Mouse (Mus musculus) lung, adult 2 months (tissue): ENCODE data around the gene Psme4. TPM values are rescaled to one million over a fixed set of nuclear protein-coding genes. Genes with fewer than 3 reads are reported as not detected.

ENCODE experiments used
- DNase-seq: peaks from one replicate; pipeline ENCODE4 v3.0.0; 2022
- H3K4me1 ChIP-seq: fragments of 200-500 bp; 2 replicates; pipeline ENCODE4 v1.6.1; 2011; ENCODE audit warnings: low read length; ENCODE audit not compliant: control insufficient read depth, insufficient read depth
- H3K4me3 ChIP-seq: fragments of 200-500 bp; replicated peaks from 2 replicates; pipeline ENCODE3; 2011; ENCODE audit warnings: low read depth, mild to moderate bottlenecking, control low read depth, low read length; ENCODE audit errors: extremely low read depth
- CTCF ChIP-seq: fragments of 200-500 bp; IDR thresholded peaks from 2 replicates; pipeline ENCODE4 v1.5.1; 2011; ENCODE audit warnings: mild to moderate bottlenecking, low read length, control low read depth; ENCODE audit not compliant: insufficient read depth
- POLR2A ChIP-seq: fragments of 200-500 bp; IDR thresholded peaks from 2 replicates; pipeline ENCODE4 v1.6.1; 2011; ENCODE audit warnings: low read depth, mild to moderate bottlenecking, control low read depth, low read length, borderline replicate concordance; ENCODE audit errors: extremely low read depth
- WGBS: fragments of 180-500 bp; shearing (Covaris S2); methylation state at CpG from one replicate; pipeline ENCODE4 v1.1.7; 2018; 5-methylcytosine and 5-hydroxymethylcytosine counted together
- polyA plus RNA-seq: library from polyadenylated mRNA; depleted of rRNA; stranded (reverse); fragments of >200 nt; gene quantifications from 2 replicates; pipeline ENCODE4 v1.2.3, GENCODE M21; 2012

Psme4 gene
- polyA plus RNA-seq, 1 experiment, result 11.1 TPM

- TF ChIP-seq POLR2A, result no peak
- no peak for TF ChIP-seq CTCF
Measured at GRCm38 (mm10) chr11:30781612-30782011, 10.1 kb downstream of the Psme4 start.

GRCm38 (mm10) chr11:30785497-30785896 lies 14.0 kb downstream of the Psme4 start:
- no peak overlapping the region for H3K4me3 ChIP-seq
- no peak for DNase-seq
- peaks cover 2% of the 10 kb centered on the region; the same call in 1 of the 2 replicates for H3K4me1 ChIP-seq
- TF ChIP-seq POLR2A (no peak), CTCF (no peak)
- 72% methylated on average over 3 of the region's 3 CpGs for WGBS

More at GRCm38 (mm10) chr11:30781612-30782011, 10.1 kb downstream of the Psme4 start:
- Histone ChIP-seq H3K4me3 (no peak overlapping the region), H3K4me1 (peaks cover 2% of the 10 kb centered on the region)
- 89% methylated on average over 1 of the region's 1 CpGs for WGBS
- DNase-seq, result no peak

- 64% methylated on average over 7 of the region's 7 CpGs for WGBS
- TF ChIP-seq CTCF (no peak), POLR2A (no peak)
- H3K4me3 ChIP-seq, result no peak overlapping the region
- peaks cover 2% of the 10 kb centered on the region; the same call in 1 of the 2 replicates for H3K4me1 ChIP-seq
- no peak for DNase-seq
Measured at GRCm38 (mm10) chr11:30786230-30786983, 14.9 kb downstream of the Psme4 start.

GRCm38 (mm10) chr11:30792680-30793079 lies 21.2 kb downstream of the Psme4 start:
- WGBS, result 77% methylated on average over 7 of the region's 7 CpGs
- TF ChIP-seq CTCF, result no peak
- H3K4me1 ChIP-seq, result no peaks in the 10 kb centered on the region
- no peak overlapping the region for H3K4me3 ChIP-seq
- DNase-seq, result no peak

- H3K4me1 ChIP-seq, result no peaks in the 10 kb centered on the region
- DNase-seq, result no peak
- TF ChIP-seq CTCF, result no peak
- no peak for TF ChIP-seq POLR2A
- 64% methylated on average over 1 of the region's 1 CpGs for WGBS
- H3K4me3 ChIP-seq, result no peak overlapping the region
Measured at GRCm38 (mm10) chr11:30793753-30794152, 22.2 kb downstream of the Psme4 start.

GRCm38 (mm10) chr11:30797236-30797635 lies 25.7 kb downstream of the Psme4 start:
- no peak for DNase-seq
- Histone ChIP-seq H3K4me1 (no peaks in the 10 kb centered on the region), H3K4me3 (no peak overlapping the region)
- WGBS, result 51% methylated on average over 2 of the region's 2 CpGs
- TF ChIP-seq CTCF, result no peak
- no peak for TF ChIP-seq POLR2A

- no peaks in the 10 kb centered on the region for H3K4me1 ChIP-seq
- peak; percentile 83 for TF ChIP-seq CTCF
- TF ChIP-seq POLR2A, result no peak
- 78% methylated on average over 1 of the region's 1 CpGs for WGBS
- H3K4me3 ChIP-seq, result no peak overlapping the region
- DNase-seq, result no peak
Measured at GRCm38 (mm10) chr11:30799496-30799895, 28.0 kb downstream of the Psme4 start.

- TF ChIP-seq POLR2A (no peak), CTCF (no peak)
- Histone ChIP-seq H3K4me1 (no peaks in the 10 kb centered on the region), H3K4me3 (no peak overlapping the region)
- no peak for DNase-seq
Measured at GRCm38 (mm10) chr11:30800091-30800490, 28.6 kb downstream of the Psme4 start.

- TF ChIP-seq POLR2A (no peak), CTCF (no peak)
- 77% methylated on average over 1 of the region's 1 CpGs for WGBS
- DNase-seq, result no peak
- Histone ChIP-seq H3K4me3 (no peak overlapping the region), H3K4me1 (no peaks in the 10 kb centered on the region)
Measured at GRCm38 (mm10) chr11:30802421-30802820, 30.9 kb downstream of the Psme4 start.

- no peak for DNase-seq
- TF ChIP-seq POLR2A (no peak), CTCF (no peak)
- Histone ChIP-seq H3K4me1 (no peaks in the 10 kb centered on the region), H3K4me3 (no peak overlapping the region)
- 64% methylated on average over 5 of the region's 5 CpGs for WGBS
Measured at GRCm38 (mm10) chr11:30821116-30821515, 49.6 kb downstream of the Psme4 start.

- WGBS, result 89% methylated on average over 2 of the region's 2 CpGs
- TF ChIP-seq POLR2A (no peak), CTCF (no peak)
- Histone ChIP-seq H3K4me3 (no peak overlapping the region), H3K4me1 (no peaks in the 10 kb centered on the region)
- DNase-seq, result no peak
Measured at GRCm38 (mm10) chr11:30838793-30839192, 67.3 kb downstream of the Psme4 start.
